Mouse (Mus musculus): Measurements from ENCODE around the gene Large2. TPM values are rescaled to one million over a fixed set of nuclear protein-coding genes. Genes with fewer than 3 reads are reported as not detected.

Gene Large2
- polyA plus RNA-seq, 1 experiment from 2014 or later: 16.6 TPM

- Histone ChIP-seq H3K4me1 (ENCODE audit: insufficient read depth) (peaks cover 13% of the 10 kb centered on the region), H3K4me3 (ENCODE audit: low read depth, low read length) (peak overlapping the region; percentile 45; the same call in 1 of the 2 replicates), H3K9ac (no peak overlapping the region; the same call in 1 of the 2 replicates), H3K27ac (ENCODE audit: low read depth) (peak overlapping the region; percentile 92), H3K9me3 (ENCODE audit: low read depth, low read length) (no peaks in the 10 kb centered on the region), H3K27me3 (ENCODE audit: insufficient read depth, low read length) (peaks cover 37% of the 10 kb centered on the region), H3K36me3 (ENCODE audit: insufficient read depth) (peaks cover 2% of the 10 kb centered on the region; the same call in 1 of the 2 replicates), H3K4me2 (peak overlapping the region; percentile 67)
- DNase-seq (peak; percentile 62), ATAC-seq (ENCODE audit: insufficient read depth) (no peak)
- TF ChIP-seq CTCF (IDR thresholded peaks at IDR 0.05; ENCODE audit: low read depth): no peak
- WGBS: 27% methylated on average over 10 of the region's 10 CpGs
Observed at GRCm38 (mm10) chr2:92371971-92372690, 2.5 kb downstream of the Large2 start.

- H3K27ac ChIP-seq (ENCODE audit: low read depth): peak overlapping the region; percentile 92
- DNase-seq: peak; percentile 84
- peaks cover 37% of the 10 kb centered on the region for H3K27me3 ChIP-seq (ENCODE audit: insufficient read depth, low read length)
- H3K4me3 ChIP-seq (ENCODE audit: low read depth, low read length): peak overlapping the region; percentile 45
- H3K36me3 ChIP-seq (ENCODE audit: insufficient read depth): 0 out of 2 replicates have a peak, but pooled peaks cover 4% of the 10 kb centered on the region
- H3K4me2 ChIP-seq: peak overlapping the region; percentile 67
- H3K4me1 ChIP-seq (ENCODE audit: insufficient read depth): peaks cover 13% of the 10 kb centered on the region
- peak overlapping the region; percentile 58 for H3K9ac ChIP-seq
- 3% methylated on average over 45 of the region's 45 CpGs for WGBS
- peak; percentile 26; the same call in 1 of the 2 replicates for TF ChIP-seq CTCF (IDR thresholded peaks at IDR 0.05; ENCODE audit: low read depth)
- no peaks in the 10 kb centered on the region for H3K9me3 ChIP-seq (ENCODE audit: low read depth, low read length)
- peak; percentile 5 for ATAC-seq (ENCODE audit: insufficient read depth)
Observed at GRCm38 (mm10) chr2:92370821-92371805, 3.6 kb downstream of the Large2 start.

- Histone ChIP-seq H3K4me1 (ENCODE audit: insufficient read depth) (peaks cover 9% of the 10 kb centered on the region), H3K4me3 (ENCODE audit: low read depth, low read length) (peak overlapping the region; percentile 45), H3K27ac (ENCODE audit: low read depth) (peak overlapping the region; percentile 50; the same call in 1 of the 2 replicates), H3K9ac (peak overlapping the region; percentile 58), H3K4me2 (peak overlapping the region; percentile 67), H3K9me3 (ENCODE audit: low read depth, low read length) (no peaks in the 10 kb centered on the region), H3K27me3 (ENCODE audit: insufficient read depth, low read length) (peaks cover 37% of the 10 kb centered on the region), H3K36me3 (ENCODE audit: insufficient read depth) (0 out of 2 replicates have a peak, but pooled peaks cover 7% of the 10 kb centered on the region)
- no peak for TF ChIP-seq CTCF (IDR thresholded peaks at IDR 0.05; ENCODE audit: low read depth)
- 10% methylated on average over 19 of the region's 19 CpGs for WGBS
- ATAC-seq (ENCODE audit: insufficient read depth): no peak
- no peak for DNase-seq
Observed at GRCm38 (mm10) chr2:92370375-92370774, 4.3 kb downstream of the Large2 start.

GRCm38 (mm10) chr2:92367383-92368029 is 7.2 kb downstream of the Large2 start:
- no peak for DNase-seq
- H3K4me1 ChIP-seq (ENCODE audit: insufficient read depth): peaks cover 5% of the 10 kb centered on the region
- no peaks in the 10 kb centered on the region for H3K9me3 ChIP-seq (ENCODE audit: low read depth, low read length)
- H3K4me2 ChIP-seq: no peak overlapping the region
- 19% methylated on average over 20 of the region's 20 CpGs for WGBS
- peaks cover 37% of the 10 kb centered on the region for H3K27me3 ChIP-seq (ENCODE audit: insufficient read depth, low read length)
- H3K27ac ChIP-seq (ENCODE audit: low read depth): no peak overlapping the region
- H3K4me3 ChIP-seq (ENCODE audit: low read depth, low read length): no peak overlapping the region
- ATAC-seq (ENCODE audit: insufficient read depth): no peak
- no peak for TF ChIP-seq CTCF (IDR thresholded peaks at IDR 0.05; ENCODE audit: low read depth)
- H3K36me3 ChIP-seq (ENCODE audit: insufficient read depth): peaks cover 26% of the 10 kb centered on the region; the same call in 1 of the 2 replicates
- H3K9ac ChIP-seq: no peak overlapping the region

- Histone ChIP-seq H3K27ac (ENCODE audit: low read depth) (no peak overlapping the region), H3K9me3 (ENCODE audit: low read depth, low read length) (no peaks in the 10 kb centered on the region), H3K27me3 (ENCODE audit: insufficient read depth, low read length) (peaks cover 20% of the 10 kb centered on the region; the same call in 1 of the 2 replicates), H3K9ac (no peak overlapping the region), H3K4me3 (ENCODE audit: low read depth, low read length) (no peak overlapping the region), H3K4me1 (ENCODE audit: insufficient read depth) (no peaks in the 10 kb centered on the region; the same call in none of the 2 replicates), H3K4me2 (no peak overlapping the region), H3K36me3 (ENCODE audit: insufficient read depth) (peaks cover 37% of the 10 kb centered on the region; the same call in 1 of the 2 replicates)
- 85% methylated on average over 10 of the region's 10 CpGs for WGBS
- TF ChIP-seq CTCF (IDR thresholded peaks at IDR 0.05; ENCODE audit: low read depth): no peak
- no peak for DNase-seq
- no peak for ATAC-seq (ENCODE audit: insufficient read depth)
Observed at GRCm38 (mm10) chr2:92365568-92365967, 9.1 kb downstream of the Large2 start.

GRCm38 (mm10) chr2:92364086-92364485 is 10.6 kb downstream of the Large2 start:
- no peak for TF ChIP-seq CTCF (IDR thresholded peaks at IDR 0.05; ENCODE audit: low read depth)
- peaks cover 52% of the 10 kb centered on the region for H3K36me3 ChIP-seq (ENCODE audit: insufficient read depth)
- DNase-seq (no peak), ATAC-seq (ENCODE audit: insufficient read depth) (no peak)
- peaks cover 5% of the 10 kb centered on the region; the same call in 1 of the 2 replicates for H3K27me3 ChIP-seq (ENCODE audit: insufficient read depth, low read length)
- WGBS: 90% methylated on average over 4 of the region's 4 CpGs
- H3K4me1 ChIP-seq (ENCODE audit: insufficient read depth): no peaks in the 10 kb centered on the region; the same call in 1 of the 2 replicates
- H3K4me3 ChIP-seq (ENCODE audit: low read depth, low read length): no peak overlapping the region
- no peaks in the 10 kb centered on the region for H3K9me3 ChIP-seq (ENCODE audit: low read depth, low read length)
- H3K9ac ChIP-seq: no peak overlapping the region
- H3K4me2 ChIP-seq: no peak overlapping the region
- H3K27ac ChIP-seq (ENCODE audit: low read depth): no peak overlapping the region

All from lung, embryonic 14.5 days (tissue).